Mouse (Mus musculus) hindbrain, embryonic 10.5 days (tissue): ENCODE measurements around the gene Grik5. TPM values are rescaled to one million over a fixed set of nuclear protein-coding genes. Genes with fewer than 3 reads are reported as not detected.

Experiments used
- DNase-seq: peaks from one replicate; pipeline ENCODE4 v3.0.0-alpha.2; 2017; ENCODE audit warnings: low spot score
- H3K27ac ChIP-seq: fragments of 300-500 bp; sonication (generic); 2 replicates; pipeline ENCODE4 v1.5.1; 2016; ENCODE audit warnings: mild to moderate bottlenecking, moderate library complexity
- H3K27me3 ChIP-seq: fragments of 300-500 bp; sonication (generic); 2 replicates; pipeline ENCODE4 v1.6.1; 2016; ENCODE audit warnings: mild to moderate bottlenecking; ENCODE audit not compliant: poor library complexity, insufficient read depth, severe bottlenecking
- H3K36me3 ChIP-seq: fragments of 300-500 bp; sonication (generic); 2 replicates; pipeline ENCODE4 v1.6.1; 2016; ENCODE audit warnings: mild to moderate bottlenecking, moderate library complexity
- H3K4me1 ChIP-seq: fragments of 300-500 bp; sonication (generic); replicated peaks from 2 replicates; pipeline ENCODE4 v1.6.1; 2016; ENCODE audit warnings: mild to moderate bottlenecking
- H3K4me3 ChIP-seq: fragments of 300-500 bp; sonication (generic); 2 replicates; pipeline ENCODE4 v1.5.1; 2016; ENCODE audit warnings: mild to moderate bottlenecking, moderate library complexity
- H3K9me3 ChIP-seq: fragments of 300-500 bp; sonication (generic); 2 replicates; pipeline ENCODE4 v1.6.1; 2016; ENCODE audit warnings: mild to moderate bottlenecking, moderate library complexity
- WGBS: fragments of 180-500 bp; shearing (Covaris S2); methylation state at CpG from one replicate; pipeline ENCODE4 v1.1.7; 2016; 5-methylcytosine and 5-hydroxymethylcytosine counted together
- polyA plus RNA-seq: library from polyadenylated mRNA; unstranded; fragments of >200 nt; fragmentation: Nextera tagmentation; extraction: Ambion mirVana; gene quantifications from 2 replicates; pipeline ENCODE4 v1.2.1, GENCODE M21; 2016

Grik5 gene
- polyA plus RNA-seq, 1 experiment from 2014 or later = 7.9 TPM

DNA sequence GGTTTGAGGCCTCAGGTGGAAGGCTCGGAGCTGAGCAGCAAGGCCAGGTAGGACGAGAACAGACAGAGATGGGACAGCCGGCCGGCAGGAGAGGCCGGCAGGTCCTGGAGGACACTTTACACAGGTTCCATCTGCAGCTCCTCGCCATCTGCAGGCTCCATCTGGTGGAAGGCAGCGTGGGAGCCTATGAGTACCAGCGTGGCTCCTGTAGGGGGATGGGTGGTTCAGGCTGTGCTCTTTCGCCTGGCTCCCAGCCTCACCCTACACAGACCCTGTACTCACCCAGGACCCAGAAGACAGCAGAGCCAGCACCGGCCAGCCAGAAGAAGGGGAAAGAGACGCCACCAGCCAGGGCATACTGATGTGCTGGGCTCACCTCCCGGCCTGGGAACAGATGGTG is 102.3 kb downstream of the Grik5 start:
- H3K27me3 ChIP-seq = no peaks in the 10 kb centered on the region
- 80% methylated on average over 12 of the region's 12 CpGs for WGBS
- peaks cover 24% of the 10 kb centered on the region for H3K4me1 ChIP-seq
- no peaks in the 10 kb centered on the region for H3K9me3 ChIP-seq
- H3K27ac ChIP-seq = peak overlapping the region; percentile 26; the same call in 1 of the 2 replicates
- no peaks in the 10 kb centered on the region; the same call in 1 of the 2 replicates for H3K36me3 ChIP-seq
- DNase-seq = no peak
- no peak overlapping the region for H3K4me3 ChIP-seq

DNA sequence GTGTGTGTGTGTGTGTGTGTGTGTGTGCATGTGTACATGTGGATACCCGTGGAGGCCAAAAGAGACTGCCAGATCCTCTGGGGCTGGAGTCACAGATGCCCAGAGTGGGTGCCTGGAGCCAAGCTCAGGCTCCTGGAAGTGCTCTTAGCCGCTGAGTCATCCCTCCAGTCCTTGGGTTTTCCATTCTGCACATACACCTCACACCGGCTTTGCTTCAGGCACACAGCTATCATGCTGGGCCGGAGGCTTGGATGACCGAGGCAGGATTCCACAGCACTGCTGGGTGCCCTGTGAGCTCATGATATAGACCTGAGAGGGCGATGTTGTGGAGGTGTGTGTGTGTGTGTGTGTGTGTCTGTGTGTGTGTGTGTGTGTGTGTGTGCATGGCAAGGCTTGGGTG is 103.7 kb downstream of the Grik5 start:
- H3K36me3 ChIP-seq = no peaks in the 10 kb centered on the region; the same call in 1 of the 2 replicates
- H3K4me3 ChIP-seq = no peak overlapping the region
- no peaks in the 10 kb centered on the region for H3K9me3 ChIP-seq
- peaks cover 26% of the 10 kb centered on the region for H3K4me1 ChIP-seq
- H3K27ac ChIP-seq = no peak overlapping the region
- H3K27me3 ChIP-seq = no peaks in the 10 kb centered on the region
- WGBS = 74% methylated on average over 6 of the region's 6 CpGs
- DNase-seq = no peak

GRCm38 (mm10) chr7:24967966-24968365 is 104.2 kb downstream of the Grik5 start:
- Histone ChIP-seq H3K4me3 (no peak overlapping the region), H3K27ac (no peak overlapping the region), H3K36me3 (no peaks in the 10 kb centered on the region; the same call in 1 of the 2 replicates), H3K4me1 (peaks cover 26% of the 10 kb centered on the region), H3K9me3 (no peaks in the 10 kb centered on the region), H3K27me3 (no peaks in the 10 kb centered on the region)
- no peak for DNase-seq
- 84% methylated on average over 8 of the region's 8 CpGs for WGBS

- H3K27ac ChIP-seq = no peak overlapping the region; the same call in 1 of the 2 replicates
- H3K36me3 ChIP-seq = no peaks in the 10 kb centered on the region; the same call in 1 of the 2 replicates
- DNase-seq = peak; percentile 88
- WGBS = 16% methylated on average over 5 of the region's 5 CpGs
- no peaks in the 10 kb centered on the region for H3K27me3 ChIP-seq
- no peak overlapping the region for H3K4me3 ChIP-seq
- H3K9me3 ChIP-seq = no peaks in the 10 kb centered on the region
- H3K4me1 ChIP-seq = peaks cover 10% of the 10 kb centered on the region; the same call in 1 of the 2 replicates
Observed at GRCm38 (mm10) chr7:24964897-24965535, 107.1 kb downstream of the Grik5 start.

DNA sequence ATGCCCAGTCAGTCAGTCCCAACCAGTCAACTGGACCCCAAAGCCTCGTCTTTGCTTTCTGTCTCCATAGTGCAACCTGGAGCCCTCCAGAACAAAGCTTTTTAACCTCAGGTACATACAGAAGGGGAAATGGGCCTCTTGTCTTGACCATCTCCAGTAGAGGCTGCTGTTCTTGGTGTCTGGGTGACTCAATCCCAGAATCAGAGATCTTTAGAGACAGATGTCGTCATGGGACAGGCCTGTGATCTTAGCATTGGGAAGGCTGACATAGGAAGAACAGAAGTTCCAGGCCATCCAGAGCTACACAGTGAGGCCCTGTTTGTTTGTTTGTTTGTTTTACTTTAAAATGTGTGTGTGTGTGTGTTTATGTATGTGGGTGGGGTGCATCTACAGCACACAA is 107.9 kb downstream of the Grik5 start:
- Histone ChIP-seq H3K4me3 (no peak overlapping the region), H3K4me1 (peaks cover 5% of the 10 kb centered on the region; the same call in 1 of the 2 replicates), H3K36me3 (no peaks in the 10 kb centered on the region), H3K27ac (no peak overlapping the region), H3K27me3 (no peaks in the 10 kb centered on the region), H3K9me3 (no peaks in the 10 kb centered on the region)
- DNase-seq = no peak
- WGBS = 86% methylated on average over 2 of the region's 2 CpGs

Other genes starting within 250 kb of the Grik5 start
- gene Gm9844, start 210.1 kb downstream of the Grik5 start, polyA plus RNA-seq = 15.5 and 24.3 TPM in 2 replicates
- not detected in 2 replicates for gene Lypd4, start 202.4 kb downstream of the Grik5 start, polyA plus RNA-seq
- not detected in 2 replicates for gene Dmrtc2, start 202.3 kb downstream of the Grik5 start, polyA plus RNA-seq
- gene Rps19, start 188.0 kb downstream of the Grik5 start, polyA plus RNA-seq = 1,985 and 2,165 TPM in 2 replicates
- gene Cd79a, start 175.0 kb downstream of the Grik5 start, polyA plus RNA-seq = 0.13 and 0.29 TPM in 2 replicates
- 72.4 and 76.0 TPM in 2 replicates for gene Arhgef1, start 169.4 kb downstream of the Grik5 start, polyA plus RNA-seq
- gene Gm4881, start 127.9 kb downstream of the Grik5 start, polyA plus RNA-seq = 0.42 and 2.7 TPM in 2 replicates
- 98.4 and 126 TPM in 2 replicates for gene Rabac1, start 99.6 kb downstream of the Grik5 start, polyA plus RNA-seq
- gene Atp1a3, start 66.4 kb downstream of the Grik5 start, polyA plus RNA-seq = 11.8 and 45.9 TPM in 2 replicates
- gene Zfp574, start 221 bp upstream of the Grik5 start, polyA plus RNA-seq = 44.4 and 45.9 TPM in 2 replicates
- 19.3 and 41.0 TPM in 2 replicates for gene Pou2f2, start 107.4 kb upstream of the Grik5 start, polyA plus RNA-seq
- 10.2 and 11.2 TPM in 2 replicates for gene Dedd2, start 148.3 kb upstream of the Grik5 start, polyA plus RNA-seq
- gene Zfp526, start 149.1 kb upstream of the Grik5 start, polyA plus RNA-seq = 2.5 and 3.0 TPM in 2 replicates
- gene Gsk3a, start 165.5 kb upstream of the Grik5 start, polyA plus RNA-seq = 11.6 and 12.5 TPM in 2 replicates
- 8.0 and 8.6 TPM in 2 replicates for gene Erf, start 178.4 kb upstream of the Grik5 start, polyA plus RNA-seq
- gene Cic, start 195.4 kb upstream of the Grik5 start, polyA plus RNA-seq = 23.2 and 23.5 TPM in 2 replicates
- 271 and 384 TPM in 2 replicates for gene Pafah1b3, start 225.6 kb upstream of the Grik5 start, polyA plus RNA-seq
- gene Prr19, start 229.1 kb upstream of the Grik5 start, polyA plus RNA-seq = 1.2 and 2.1 TPM in 2 replicates
- gene Tmem145, start 233.8 kb upstream of the Grik5 start, polyA plus RNA-seq = 2.5 and 9.1 TPM in 2 replicates
- gene Megf8, start 244.8 kb upstream of the Grik5 start, polyA plus RNA-seq = 16.5 and 18.2 TPM in 2 replicates